Mouse (Mus musculus) thymus, postnatal 10 days (tissue): Measurements from ENCODE around the gene Trim60.

ENCODE experiments used
- DNase-seq, 2 experiments: peaks; one replicate each; pipeline ENCODE4 v3.0.0; 2021; ENCODE audit warnings: low spot score in 2 of 2

The Trim60 gene

GRCm38 (mm10) chr8:64987731-64988130 lies 30.7 kb downstream of the Trim60 start, which contains the start of gene Trim75:
TSS of gene Trim75 (minus strand) at chr8:64987831.
- DNase-seq, result no peak

GRCm38 (mm10) chr8:64983150-64983897 lies 35.1 kb downstream of the Trim60 start:
- no peak for DNase-seq

GRCm38 (mm10) chr8:64962836-64963235 lies 55.5 kb downstream of the Trim60 start:
- no peak for DNase-seq

- no peak for DNase-seq
Measured at GRCm38 (mm10) chr8:64959025-64959424, 59.4 kb downstream of the Trim60 start.

- no peak for DNase-seq
Measured at GRCm38 (mm10) chr8:64952101-64952500, 66.3 kb downstream of the Trim60 start.
